Mouse (Mus musculus) G1E (cell line): ENCODE results near the gene Ttc29. TPM values are rescaled to one million over a fixed set of nuclear protein-coding genes. Genes with fewer than 3 reads are reported as not detected.

Experiments
- ATAC-seq: 2 replicates; pipeline ENCODE4 v1.8.0; 2016; ENCODE audit warnings: mild to moderate bottlenecking; ENCODE audit not compliant: insufficient number of reproducible peaks, poor library complexity, low FRiP score, severe bottlenecking; ENCODE audit errors: extremely low read depth
- DNase-seq: peaks from one replicate; pipeline ENCODE4 v3.0.0; 2012; ENCODE audit warnings: low spot score
- H3K27me3 ChIP-seq: 2 replicates; pipeline ENCODE4 v1.6.1; 2012; ENCODE audit warnings: mild to moderate bottlenecking, low read length, inconsistent platforms; ENCODE audit not compliant: insufficient read depth
- H3K36me3 ChIP-seq: replicated peaks from 2 replicates; pipeline ENCODE3; 2012; ENCODE audit warnings: mild to moderate bottlenecking, inconsistent platforms
- H3K4me1 ChIP-seq: 2 replicates; pipeline ENCODE4 v1.6.1; 2012; ENCODE audit warnings: low read depth, low read length, inconsistent platforms, mixed read lengths; ENCODE audit not compliant: insufficient read depth
- H3K4me3 ChIP-seq: 2 replicates; pipeline ENCODE4 v1.5.1; 2012; ENCODE audit warnings: low read depth, mild to moderate bottlenecking, inconsistent platforms, low read length, moderate library complexity, mixed read lengths
- H3K9me3 ChIP-seq: replicated peaks from 2 replicates; pipeline ENCODE4 v1.6.1; 2012; ENCODE audit warnings: inconsistent platforms
- CTCF ChIP-seq: IDR thresholded peaks from 2 replicates; pipeline ENCODE4 v1.5.1; 2012; ENCODE audit warnings: low read depth, low read length, inconsistent platforms, mixed read lengths
- GATA1 ChIP-seq: IDR thresholded peaks from 2 replicates; pipeline ENCODE4 v1.6.1; 2012; ENCODE audit warnings: borderline replicate concordance, low read length, inconsistent platforms, mixed read lengths
- GATA2 ChIP-seq: IDR thresholded peaks from 2 replicates; pipeline ENCODE4 v1.6.1; 2012; ENCODE audit warnings: low read depth, low read length, inconsistent platforms, borderline replicate concordance
- POLR2AphosphoS5 ChIP-seq: IDR thresholded peaks from 2 replicates; pipeline ENCODE4 v1.6.1; 2012; ENCODE audit warnings: low read depth, low read length, inconsistent platforms; ENCODE audit not compliant: insufficient replicate concordance
- TAL1 ChIP-seq: conservative IDR thresholded peaks from 2 replicates; pipeline ENCODE4 v1.6.1; 2012; ENCODE audit warnings: low read depth, low read length, inconsistent platforms, mixed read lengths
- polyA plus RNA-seq: library from polyadenylated mRNA; stranded (reverse); fragments of >175 nt; gene quantifications from 2 replicates; pipeline ENCODE4 v1.2.3, GENCODE M21; 2012
- total RNA-seq, 2 experiments: library from RNA; stranded (forward) in 1 of 2; stranded (reverse) in 1 of 2; fragments of 200-1000 nt in 1 of 2; fragments of >200 nt in 1 of 2; fragmentation: Nextera tagmentation in 1 of 2; gene quantifications; 2 replicates each; pipeline ENCODE4 v1.2.3; 2014 to 2017

Gene Ttc29
- total and polyA plus RNA-seq, 3 experiments, result 0.38 to 2.8 (median 1.2) TPM

DNA sequence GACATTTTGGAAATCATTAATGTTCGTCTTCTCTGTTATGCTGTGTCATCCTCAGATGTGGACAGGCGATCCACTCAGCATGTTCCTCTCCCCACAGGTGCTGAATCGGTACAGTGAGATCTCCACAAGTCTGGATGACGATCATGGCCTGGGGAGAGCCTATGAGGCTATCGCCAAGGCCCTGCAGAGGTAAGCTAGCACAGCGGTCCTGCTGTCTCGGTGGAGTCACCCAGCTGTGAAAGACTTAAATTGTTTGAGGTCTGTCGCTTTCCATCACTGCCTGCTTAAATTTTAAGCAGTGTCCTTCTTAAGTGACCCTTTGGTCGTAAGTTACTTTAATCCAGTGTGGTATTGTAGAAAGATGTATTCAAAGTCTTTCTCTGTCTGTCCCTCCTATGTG lies 102.5 kb downstream of the Ttc29 start:
- no peak overlapping the region for H3K4me3 ChIP-seq
- no peaks in the 10 kb centered on the region for H3K36me3 ChIP-seq
- ATAC-seq (no peak), DNase-seq (no peak)
- H3K4me1 ChIP-seq, result peaks cover 3% of the 10 kb centered on the region; the same call in 1 of the 2 replicates
- TF ChIP-seq POLR2AphosphoS5, result no peak
- no peak for TF ChIP-seq TAL1
- no peak for TF ChIP-seq GATA2
- TF ChIP-seq CTCF, result no peak
- no peak for TF ChIP-seq GATA1
- peaks cover 16% of the 10 kb centered on the region for H3K27me3 ChIP-seq
- H3K9me3 ChIP-seq, result no peaks in the 10 kb centered on the region

DNA sequence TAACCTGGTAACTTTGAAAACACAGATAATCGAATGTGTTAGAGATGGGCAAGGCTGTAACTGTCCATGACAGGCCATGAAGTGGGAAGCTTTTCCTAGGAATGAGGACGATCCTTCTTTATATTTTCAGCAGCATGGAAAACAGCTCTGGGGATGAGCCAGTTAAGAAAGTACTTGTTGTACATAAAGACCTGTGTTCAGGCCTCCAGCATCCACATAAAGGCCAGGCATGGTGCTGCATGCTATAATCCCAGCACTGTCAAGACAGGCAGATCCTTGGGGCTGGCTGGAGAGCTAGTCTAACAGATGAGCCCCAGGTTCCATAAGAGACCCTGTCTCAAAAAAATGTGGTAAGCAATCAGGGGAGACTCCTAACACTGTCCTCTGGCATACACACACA lies 104.6 kb downstream of the Ttc29 start:
- H3K27me3 ChIP-seq, result peaks cover 11% of the 10 kb centered on the region
- H3K36me3 ChIP-seq, result no peaks in the 10 kb centered on the region
- TF ChIP-seq GATA2 (no peak), CTCF (no peak), POLR2AphosphoS5 (no peak)
- ATAC-seq (no peak), DNase-seq (no peak)
- H3K4me3 ChIP-seq, result no peak overlapping the region
- H3K4me1 ChIP-seq, result peaks cover 3% of the 10 kb centered on the region; the same call in 1 of the 2 replicates
- no peaks in the 10 kb centered on the region for H3K9me3 ChIP-seq

DNA sequence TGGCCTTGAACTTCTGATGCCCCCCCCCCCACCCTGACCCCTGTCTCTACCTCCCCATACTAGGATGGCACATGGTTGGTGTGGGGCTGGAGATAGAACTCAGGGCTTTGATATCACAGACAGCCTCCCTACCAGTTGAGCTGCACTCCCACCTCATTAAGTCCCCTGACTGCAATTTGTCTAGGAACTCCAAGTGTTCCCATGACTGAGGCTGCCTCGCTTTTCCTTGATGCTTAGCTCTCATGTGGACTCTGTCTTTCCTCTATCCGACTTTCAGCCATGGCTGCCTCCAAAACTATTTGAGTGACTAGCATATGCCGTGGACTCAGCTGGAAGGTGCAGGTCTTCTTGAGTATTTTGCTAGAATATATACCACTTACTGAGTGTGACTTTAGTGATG lies 110.3 kb downstream of the Ttc29 start:
- Histone ChIP-seq H3K27me3 (peaks cover 16% of the 10 kb centered on the region), H3K4me3 (no peak overlapping the region), H3K9me3 (no peaks in the 10 kb centered on the region), H3K36me3 (no peaks in the 10 kb centered on the region), H3K4me1 (no peaks in the 10 kb centered on the region)
- DNase-seq, result no peak
- TF ChIP-seq CTCF, result no peak
- ATAC-seq, result no peak

- H3K4me3 ChIP-seq, result no peak overlapping the region
- H3K9me3 ChIP-seq, result no peaks in the 10 kb centered on the region
- no peaks in the 10 kb centered on the region for H3K36me3 ChIP-seq
- peaks cover 20% of the 10 kb centered on the region for H3K27me3 ChIP-seq
- H3K4me1 ChIP-seq, result peaks cover under 1% of the 10 kb centered on the region
- no peak for TF ChIP-seq TAL1
- no peak for TF ChIP-seq CTCF
- no peak for TF ChIP-seq GATA2
- no peak for TF ChIP-seq GATA1
- no peak for ATAC-seq
- DNase-seq, result no peak
Measured at GRCm38 (mm10) chr8:78340689-78341529, 127.8 kb downstream of the Ttc29 start.

DNA sequence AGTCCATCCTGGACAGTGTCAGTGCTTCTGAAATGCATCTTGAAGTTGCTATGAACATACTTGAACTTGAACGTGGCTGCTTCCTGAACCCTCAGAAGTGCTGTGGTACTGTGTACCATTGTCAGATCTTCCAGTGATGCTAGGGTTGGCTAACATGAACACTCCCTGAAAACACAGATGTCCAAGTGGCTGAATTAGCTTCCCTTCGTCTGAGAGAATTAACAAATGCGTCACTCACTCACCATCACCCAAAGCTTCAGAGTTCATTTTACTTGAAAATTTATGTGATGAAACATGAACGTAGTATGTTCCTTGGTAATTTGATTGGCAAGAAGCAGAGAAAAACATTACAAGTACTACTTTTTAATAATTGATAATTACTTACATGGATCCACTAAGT lies 129.1 kb downstream of the Ttc29 start:
- ATAC-seq (no peak), DNase-seq (no peak)
- no peaks in the 10 kb centered on the region for H3K36me3 ChIP-seq
- no peaks in the 10 kb centered on the region for H3K9me3 ChIP-seq
- H3K4me1 ChIP-seq, result no peaks in the 10 kb centered on the region
- no peak for TF ChIP-seq TAL1
- no peak for TF ChIP-seq CTCF
- TF ChIP-seq GATA2, result no peak
- TF ChIP-seq GATA1, result no peak
- no peak for TF ChIP-seq POLR2AphosphoS5
- no peak overlapping the region for H3K4me3 ChIP-seq
- H3K27me3 ChIP-seq, result peaks cover 27% of the 10 kb centered on the region

DNA sequence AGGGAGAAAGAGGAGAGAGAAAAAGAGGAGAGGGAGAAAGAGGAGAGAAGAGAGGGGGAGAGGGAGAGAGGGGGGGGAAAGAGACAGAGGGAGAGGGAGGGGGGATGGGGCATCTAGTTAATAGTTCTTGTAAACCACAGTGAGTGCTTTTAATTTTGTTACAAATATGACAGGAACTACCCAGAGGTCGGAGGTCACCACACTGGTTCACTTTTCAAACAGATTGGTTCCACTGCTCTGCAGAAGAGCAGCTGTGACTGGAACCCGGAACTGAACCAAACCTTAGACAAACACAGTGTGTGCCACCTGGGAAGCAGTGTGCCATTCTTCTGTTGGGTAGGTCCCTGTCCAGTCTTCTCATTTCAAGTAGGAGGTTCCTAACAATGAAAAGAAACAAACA lies 130.9 kb downstream of the Ttc29 start:
- DNase-seq (no peak), ATAC-seq (no peak)
- Histone ChIP-seq H3K4me1 (no peaks in the 10 kb centered on the region), H3K4me3 (no peak overlapping the region), H3K27me3 (peaks cover 29% of the 10 kb centered on the region), H3K9me3 (no peaks in the 10 kb centered on the region), H3K36me3 (no peaks in the 10 kb centered on the region)
- TF ChIP-seq POLR2AphosphoS5 (no peak), GATA2 (no peak), GATA1 (no peak), TAL1 (no peak), CTCF (no peak)

DNA sequence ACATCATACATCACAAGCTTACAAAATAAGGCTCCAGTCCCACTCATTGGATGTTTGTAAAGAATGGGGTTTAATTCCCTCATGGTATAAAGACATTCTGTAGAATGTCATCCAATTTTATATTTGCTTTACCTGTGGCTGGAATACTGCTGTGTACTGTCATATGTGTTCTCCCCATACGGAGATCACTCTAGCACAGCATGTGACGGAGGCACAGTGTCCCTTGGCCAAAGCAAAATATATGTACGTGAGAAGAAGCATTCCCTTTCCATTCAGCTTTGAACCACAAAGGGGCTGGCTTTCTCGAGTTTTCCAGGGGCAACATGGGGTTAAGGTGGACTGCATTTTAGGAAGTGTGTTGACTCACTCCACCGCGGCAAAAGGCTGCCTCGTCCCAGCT lies 132.6 kb downstream of the Ttc29 start:
- Histone ChIP-seq H3K36me3 (no peaks in the 10 kb centered on the region), H3K4me3 (no peak overlapping the region), H3K4me1 (no peaks in the 10 kb centered on the region; the same call in 1 of the 2 replicates), H3K9me3 (no peaks in the 10 kb centered on the region), H3K27me3 (peaks cover 29% of the 10 kb centered on the region)
- TF ChIP-seq GATA1, result no peak
- TF ChIP-seq TAL1, result no peak
- no peak for TF ChIP-seq POLR2AphosphoS5
- TF ChIP-seq GATA2, result no peak
- no peak for TF ChIP-seq CTCF
- no peak for ATAC-seq
- DNase-seq, result no peak
